ENCODE assay signal across 9 mouse cellular contexts in genomic region chr5:113471417-113471816, GRCm38 (mm10). TPM values are rescaled to one million over a fixed set of nuclear protein-coding genes. Genes with fewer than 3 reads are reported as not detected.
DNase-seq lines count a peak whose midpoint lies in the region; ATAC-seq and TF ChIP-seq lines count a peak whose summit lies in the region.
"Had no signal": no experiment of that assay in that cellular context is flagged by ENCODE, and none has a peak within 500 bp of the region (broad histone marks: within the 10 kb centered on the region; RNA-seq: fewer than 3 reads in every experiment).

No protein-coding gene starts in this region.

- no peak overlapping the region for H3K27ac ChIP-seq in heart, embryonic 11.5 days (ENCODE audit: low read depth, low read length)
- H3K27ac ChIP-seq in midbrain, postnatal 0 days (ENCODE audit: low read depth, low read length) = no peak overlapping the region
- no peak overlapping the region for H3K27ac ChIP-seq in thymus, adult 2 months (ENCODE audit: control insufficient read depth, insufficient read depth, low read length)
- H3K27ac ChIP-seq: stomach, embryonic 15.5 days had no signal

- intact Hi-C loops in gastrocnemius, postnatal 36 days (cut with DNase I) = no loop called here

- DNase-seq in heart, adult 18-20 months = peak; percentile 61 to 93
- peak; percentile 73 for DNase-seq in MN1 (ENCODE audit: low spot score)
- peak; percentile 85 for DNase-seq in cerebellum, adult 8-10 months
- DNase-seq in gastrocnemius, postnatal 36 days = peak; percentile 58 to 70
- peak; percentile 79 to 80 for DNase-seq in layer of hippocampus, postnatal 10 days (ENCODE audit: low spot score in 2 of 2)
- DNase-seq in midbrain, postnatal 0 days (ENCODE audit: low spot score) = peak; percentile 24
- DNase-seq in thymus, adult 2 months = peak; percentile 65

- H3K27me3 ChIP-seq in heart, embryonic 11.5 days (ENCODE audit: control insufficient read depth, insufficient read depth, low read length) = no peaks in the 10 kb centered on the region
- H3K27me3 ChIP-seq in midbrain, postnatal 0 days (ENCODE audit: insufficient read depth, low read length) = no peaks in the 10 kb centered on the region
- H3K27me3 ChIP-seq in thymus, adult 2 months (ENCODE audit: control insufficient read depth, insufficient read depth, low read length) = no peaks in the 10 kb centered on the region
- H3K27me3 ChIP-seq: stomach, embryonic 15.5 days had no signal

- 47% methylated on average over 4 of the region's 4 CpGs for WGBS in heart, embryonic 11.5 days (ENCODE audit: insufficient replicate concordance)
- WGBS in midbrain, postnatal 0 days = 50% methylated on average over 4 of the region's 4 CpGs
- 39% methylated on average over 4 of the region's 4 CpGs for WGBS in thymus, adult 2 months

- no peak for TF ChIP-seq POLR2A in thymus, adult 2 months (IDR thresholded peaks at IDR 0.05; ENCODE audit: control insufficient read depth, extremely low read depth, insufficient read depth, low read length, poor library complexity)

- no peak for ATAC-seq in heart, embryonic 11.5 days (replicated peaks; ENCODE audit: insufficient number of reproducible peaks, low FRiP score, low TSS enrichment)
- ATAC-seq in midbrain, postnatal 0 days (ENCODE audit: low FRiP score) = no peak

- no peak overlapping the region for H3K9ac ChIP-seq in heart, embryonic 11.5 days (ENCODE audit: low read depth, low read length)
- H3K9ac ChIP-seq in midbrain, postnatal 0 days (replicated peaks; ENCODE audit: low read length, poor library complexity, severe bottlenecking) = no peak overlapping the region
- H3K9ac ChIP-seq: stomach, embryonic 15.5 days had no signal

- H3K36me3 ChIP-seq in heart, embryonic 11.5 days (ENCODE audit: control insufficient read depth, insufficient read depth, low read length) = no peaks in the 10 kb centered on the region
- H3K36me3 ChIP-seq in midbrain, postnatal 0 days (ENCODE audit: insufficient read depth, low read length) = no peaks in the 10 kb centered on the region
- no peaks in the 10 kb centered on the region for H3K36me3 ChIP-seq in thymus, adult 2 months (ENCODE audit: control insufficient read depth, insufficient read depth, low read length)
- H3K36me3 ChIP-seq: stomach, embryonic 15.5 days had no signal

- H3K4me1 ChIP-seq in heart, embryonic 11.5 days (ENCODE audit: control insufficient read depth, insufficient read depth, low read length) = peaks cover 2% of the 10 kb centered on the region
- 0 out of 2 replicates have a peak, but pooled peaks cover 12% of the 10 kb centered on the region for H3K4me1 ChIP-seq in midbrain, postnatal 0 days (ENCODE audit: insufficient read depth, low read length)
- H3K4me1 ChIP-seq in thymus, adult 2 months (replicated peaks; ENCODE audit: control insufficient read depth, insufficient read depth, low read length) = no peaks in the 10 kb centered on the region

- peak; percentile 56 for TF ChIP-seq CTCF in midbrain, postnatal 0 days (IDR thresholded peaks at IDR 0.05)
- no peak for TF ChIP-seq CTCF in thymus, adult 2 months (IDR thresholded peaks at IDR 0.05; ENCODE audit: borderline replicate concordance, control insufficient read depth, extremely low read depth, insufficient read depth, low read length, poor library complexity)

- no peaks in the 10 kb centered on the region for H3K9me3 ChIP-seq in heart, embryonic 11.5 days (replicated peaks; ENCODE audit: control insufficient read depth, low read length)
- H3K9me3 ChIP-seq in midbrain, postnatal 0 days (ENCODE audit: low read length) = no peaks in the 10 kb centered on the region
- H3K9me3 ChIP-seq: stomach, embryonic 15.5 days had no signal

- no peak overlapping the region for H3K4me2 ChIP-seq in heart, embryonic 11.5 days
- H3K4me2 ChIP-seq in midbrain, postnatal 0 days (ENCODE audit: low read depth, low read length, poor library complexity, severe bottlenecking) = no peak overlapping the region
- H3K4me2 ChIP-seq: stomach, embryonic 15.5 days had no signal

- H3K4me3 ChIP-seq in heart, embryonic 11.5 days (ENCODE audit: low read depth, low read length) = no peak overlapping the region
- H3K4me3 ChIP-seq in midbrain, postnatal 0 days (ENCODE audit: low read depth, low read length) = no peak overlapping the region
- H3K4me3 ChIP-seq in thymus, adult 2 months (ENCODE audit: control insufficient read depth, insufficient read depth, low read length) = no peak overlapping the region
- H3K4me3 ChIP-seq: stomach, embryonic 15.5 days had no signal

RNA-seq across cellular contexts. Expression of gene Wscd2, which starts 18.7 kb away (rescaled TPM):
- under 1 TPM; 0.22 to 0.23 TPM for total RNA-seq in heart, adult 18-20 months (2021)
- 2.4 and 3.4 TPM in 2 replicates for polyA plus RNA-seq in heart, embryonic 11.5 days (2014; fragmentation: Nextera tagmentation; extraction: Ambion mirVana)
- total RNA-seq in gastrocnemius, postnatal 36 days (2021) = under 1 TPM; 0.23 to 0.30 TPM
- total RNA-seq in layer of hippocampus, postnatal 10 days (2021) = 10 to 100 TPM; 58.0 to 63.4 TPM
- 26.4 and 28.8 TPM in 2 replicates for total RNA-seq in midbrain, postnatal 0 days (2014; rRNA removed)
- 11.7 and 13.2 TPM in 2 replicates for polyA plus RNA-seq in midbrain, postnatal 0 days (2015; fragmentation: Nextera tagmentation; extraction: Ambion mirVana)
- polyA plus RNA-seq in thymus, adult 2 months (2012; rRNA removed) = 1.2 and 1.6 TPM in 2 replicates

Comparison
In these comparisons a context has a peak if more than half of its experiments do, and no peak if none do; other contexts are left out.
1. DNase-seq: peak in every context shown above with its lines; median percentile 85 in cerebellum, adult 8-10 months; 80 in layer of hippocampus, postnatal 10 days; 77 in heart, adult 18-20 months; 73 in MN1; 65 in thymus, adult 2 months; 64 in gastrocnemius, postnatal 36 days; 24 in midbrain, postnatal 0 days.
2. RNA of gene Wscd2, which starts 18.7 kb away (total RNA-seq): 58.0 to 63.4 TPM in layer of hippocampus, postnatal 10 days and 26.4 to 28.8 TPM in midbrain, postnatal 0 days; 0.23 to 0.30 TPM in gastrocnemius, postnatal 36 days and 0.22 to 0.23 TPM in heart, adult 18-20 months; every median in the first group is over 10 times any median in the second.